Mouse (Mus musculus): ENCODE data around the gene Rasal1.

Gene Rasal1

GRCm38 (mm10) chr5:120696865-120697264, 48.3 kb downstream of the Rasal1 start:
- DNase-seq: no peak

GRCm38 (mm10) chr5:120698181-120698580, 49.6 kb downstream of the Rasal1 start:
- no peak for DNase-seq

- DNase-seq: peak; percentile 91
Observed at GRCm38 (mm10) chr5:120698801-120699391, 50.3 kb downstream of the Rasal1 start.

GRCm38 (mm10) chr5:120700996-120701790, 52.6 kb downstream of the Rasal1 start:
- no peak for DNase-seq

- DNase-seq: no peak
Observed at GRCm38 (mm10) chr5:120702421-120702820, 53.8 kb downstream of the Rasal1 start.

- DNase-seq: no peak
Observed at GRCm38 (mm10) chr5:120702969-120703368, 54.4 kb downstream of the Rasal1 start.

- DNase-seq: no peak
Observed at GRCm38 (mm10) chr5:120703660-120704059, 55.0 kb downstream of the Rasal1 start.

GRCm38 (mm10) chr5:120704421-120704820, 55.8 kb downstream of the Rasal1 start:
- no peak for DNase-seq

- DNase-seq: peak; percentile 71
Observed at GRCm38 (mm10) chr5:120706541-120706940, 57.9 kb downstream of the Rasal1 start.

- no peak for DNase-seq
Observed at GRCm38 (mm10) chr5:120706976-120707375, 58.4 kb downstream of the Rasal1 start.

GRCm38 (mm10) chr5:120710161-120710825, 61.7 kb downstream of the Rasal1 start:
- peak; percentile 88 for DNase-seq

- peak; percentile 72 for DNase-seq
Observed at GRCm38 (mm10) chr5:120710826-120711248, 62.2 kb downstream of the Rasal1 start.

GRCm38 (mm10) chr5:120711416-120711815, 62.8 kb downstream of the Rasal1 start:
- peak; percentile 84 for DNase-seq

- DNase-seq: no peak
Observed at GRCm38 (mm10) chr5:120711827-120712226, 63.2 kb downstream of the Rasal1 start, which contains the start of gene Dtx1. TSS of gene Dtx1 (minus strand) at chr5:120711927.

- no peak for DNase-seq
Observed at GRCm38 (mm10) chr5:120712721-120713120, 64.1 kb downstream of the Rasal1 start.

- peak; percentile 81 for DNase-seq
Observed at GRCm38 (mm10) chr5:120714314-120714713, 65.7 kb downstream of the Rasal1 start.

GRCm38 (mm10) chr5:120717136-120717535, 68.5 kb downstream of the Rasal1 start:
- no peak for DNase-seq

- DNase-seq: peak; percentile 59
Observed at GRCm38 (mm10) chr5:120718600-120719378, 70.2 kb downstream of the Rasal1 start.

- no peak for DNase-seq
Observed at GRCm38 (mm10) chr5:120721005-120721404, 72.4 kb downstream of the Rasal1 start.

- DNase-seq: peak; percentile 67
Observed at GRCm38 (mm10) chr5:120725811-120726455, 77.3 kb downstream of the Rasal1 start.
